Mouse (Mus musculus): Measurements from ENCODE around the gene Xrcc5.

DNA sequence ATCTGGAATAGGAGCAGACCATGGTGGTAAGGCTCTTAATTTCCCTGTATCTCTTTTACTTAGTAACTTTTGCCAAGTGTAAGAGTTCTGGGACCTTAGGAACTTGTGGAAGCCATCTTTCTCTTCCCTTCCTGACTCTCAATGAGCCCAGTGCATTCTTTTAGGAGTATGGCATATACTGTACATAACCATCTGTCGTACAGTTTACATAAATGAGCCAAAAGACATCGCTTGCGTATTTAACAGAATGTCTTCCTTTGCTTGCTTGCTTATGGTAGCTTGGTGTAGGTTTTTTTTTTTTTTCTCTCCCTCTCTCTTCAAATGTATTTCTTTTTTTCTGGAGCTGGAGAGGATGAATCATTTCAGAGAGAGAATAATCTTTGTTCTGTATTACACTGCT is 65.7 kb downstream of the Xrcc5 start:
- TF ChIP-seq CTCF (IDR thresholded peaks at IDR 0.05; ENCODE audit: low read depth, low read length) (no peak), POLR2A (IDR thresholded peaks at IDR 0.05; ENCODE audit: extremely low read depth, insufficient read depth, low read length) (no peak)

Measured in liver, adult 2 months (tissue).